Mouse (Mus musculus) layer of hippocampus, postnatal 36 days (tissue): ENCODE data around the gene Rasal1. TPM values are rescaled to one million over a fixed set of nuclear protein-coding genes. Genes with fewer than 3 reads are reported as not detected.
A peak's percentile ranks its signal among the peaks of the same experiment; 100 is the strongest.

ENCODE experiments used
- DNase-seq, 2 experiments: peaks; one replicate each; pipeline ENCODE4 v3.0.0; 2022
- total RNA-seq, 2 experiments: library from RNA; stranded (reverse); gene quantifications; 2 replicates each; pipeline ENCODE4 v1.2.3; 2021

The Rasal1 gene
- total RNA-seq, 2 experiments from 2014 or later = 91.6 to 92.0 TPM

DNA sequence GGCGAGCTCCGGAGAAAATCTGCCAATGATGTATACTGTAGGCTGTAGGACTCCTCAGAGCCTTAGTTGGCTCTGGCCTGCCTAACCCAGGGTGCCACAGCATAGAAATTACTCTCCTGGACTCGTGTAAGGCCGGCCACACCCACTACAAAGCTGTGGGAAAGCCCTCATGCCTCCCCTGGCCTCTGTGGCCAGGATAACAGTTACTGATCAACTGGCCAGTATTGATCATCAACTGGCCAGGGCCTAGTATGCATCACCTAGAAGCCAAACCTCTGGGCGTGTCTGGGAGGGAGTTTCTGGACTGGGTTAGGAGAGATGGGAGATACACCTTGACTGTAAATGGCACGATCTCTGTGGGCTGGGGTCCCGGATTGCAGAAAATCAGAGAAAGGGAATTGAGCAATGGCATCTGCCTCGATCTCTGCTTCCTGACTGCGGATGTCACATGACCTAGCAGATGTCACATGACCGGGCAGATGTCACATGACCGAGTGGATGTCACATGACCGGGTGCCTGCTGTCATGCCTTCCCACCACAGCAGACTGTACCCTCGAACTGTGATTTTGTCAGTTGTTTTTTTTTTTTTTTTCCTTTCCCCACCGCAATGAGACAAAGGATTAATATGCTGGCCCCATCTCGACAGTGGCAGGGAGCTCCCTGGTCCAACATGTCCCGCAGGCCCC is 47.6 kb downstream of the Rasal1 start:
- no peak for DNase-seq

DNA sequence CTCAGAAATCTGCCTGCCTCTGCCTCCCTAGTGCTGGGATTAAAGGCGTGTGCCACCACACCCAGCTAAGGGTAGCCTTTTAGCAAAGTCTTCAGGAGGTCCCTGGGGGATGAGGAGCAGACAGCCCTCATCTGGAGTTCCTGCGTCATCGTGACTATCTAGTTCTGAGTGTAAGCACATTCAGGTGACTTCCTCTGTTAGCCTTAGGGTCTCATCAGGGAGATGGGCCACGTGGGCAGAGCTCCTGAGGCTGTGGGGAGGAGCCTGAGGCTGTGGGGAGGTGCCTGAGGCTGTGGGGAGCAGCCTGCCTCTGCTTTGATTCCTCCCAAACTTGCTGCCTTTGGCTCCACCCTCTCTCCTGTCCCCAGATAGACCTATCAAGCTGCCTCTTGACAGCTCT is 48.3 kb downstream of the Rasal1 start:
- no peak for DNase-seq

DNA sequence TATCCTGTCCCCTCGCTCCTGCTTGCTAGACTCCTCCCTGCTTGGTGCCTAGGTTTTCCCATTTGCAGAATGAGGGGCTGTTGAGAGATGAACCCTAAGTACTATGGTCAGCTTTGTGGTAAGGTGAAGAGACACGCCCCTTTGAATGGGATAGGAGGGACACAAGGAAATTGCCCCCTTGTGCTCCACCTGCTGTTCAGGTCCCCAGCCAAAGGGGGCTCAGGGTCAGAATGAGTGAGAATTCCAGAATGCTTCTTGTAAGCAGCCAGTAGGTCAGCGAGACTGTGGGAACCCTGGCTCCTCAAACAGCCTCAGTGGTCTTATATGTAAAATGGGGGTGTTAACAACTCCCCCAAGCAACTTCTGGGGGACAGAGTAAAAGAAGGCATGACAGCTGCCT is 49.6 kb downstream of the Rasal1 start:
- DNase-seq = no peak

DNA sequence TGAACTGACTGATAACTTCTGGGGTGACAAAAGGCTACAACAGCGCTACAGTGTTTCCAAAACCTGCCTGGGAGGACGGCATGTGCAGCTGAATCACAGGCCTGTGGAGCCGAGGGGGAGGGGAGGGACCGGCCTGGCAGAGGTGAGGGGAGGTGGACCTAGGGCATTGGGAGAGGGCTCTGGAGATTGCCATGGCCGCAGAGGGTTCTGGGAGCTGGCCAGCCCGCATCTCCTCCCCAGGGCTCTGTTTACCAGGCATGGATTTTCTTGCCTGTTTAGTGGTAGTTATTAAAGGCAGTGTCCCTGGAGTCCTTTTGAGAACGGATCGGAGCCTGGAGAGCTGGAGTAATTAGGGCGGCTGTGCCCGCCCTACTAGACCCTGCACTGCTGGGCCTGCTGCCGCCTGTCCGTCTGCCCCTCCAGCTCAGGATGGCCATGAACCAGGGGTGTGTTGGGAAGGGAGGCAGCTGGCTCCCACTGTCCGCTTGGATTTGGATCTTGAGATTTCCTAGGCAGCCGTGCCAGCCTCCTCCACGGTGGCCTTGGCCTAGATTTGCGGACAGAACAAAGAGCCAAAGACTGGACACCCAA is 50.3 kb downstream of the Rasal1 start:
- peak in 1 of 2 experiments; percentile 71 for DNase-seq

DNA sequence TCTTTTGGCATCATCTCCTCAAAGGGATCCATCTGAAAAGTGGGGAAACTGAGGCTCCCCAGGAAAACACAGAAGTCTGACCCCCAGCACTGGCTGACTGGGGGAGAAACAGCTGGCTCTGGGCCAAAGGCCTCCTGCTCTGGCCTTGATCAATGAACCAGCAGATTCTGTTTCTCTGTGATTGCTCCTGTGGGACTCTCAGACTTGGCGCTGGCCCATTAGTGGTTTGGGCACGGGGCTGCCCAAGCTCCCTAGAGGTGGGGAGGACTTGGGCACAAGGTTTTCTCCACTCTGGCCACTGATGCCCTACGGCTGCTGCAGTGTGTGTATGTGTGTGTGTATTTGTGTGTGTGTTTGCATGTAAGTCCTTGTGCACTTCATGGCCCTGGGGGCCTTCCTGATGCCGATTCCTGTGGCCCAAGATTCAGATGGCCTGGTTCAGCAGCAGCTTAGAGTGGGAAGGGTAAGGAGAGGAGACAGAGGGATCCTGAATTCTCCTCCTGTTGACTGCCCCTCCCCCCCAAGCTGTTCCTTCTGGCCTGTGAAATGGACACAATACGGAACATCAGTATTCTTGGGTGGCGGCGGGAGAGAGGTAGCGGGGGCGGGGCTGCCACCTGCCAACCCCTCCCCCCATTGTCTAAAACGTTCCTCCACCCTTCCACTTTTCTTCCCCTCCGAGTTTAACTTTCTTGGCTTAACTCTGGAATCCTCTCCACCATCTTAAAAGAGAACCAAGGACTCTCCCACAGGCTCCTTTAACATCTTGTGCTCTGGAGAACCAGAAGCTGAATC is 52.6 kb downstream of the Rasal1 start:
- DNase-seq = no peak

GRCm38 (mm10) chr5:120702421-120702820 is 53.8 kb downstream of the Rasal1 start:
- DNase-seq = no peak

DNA sequence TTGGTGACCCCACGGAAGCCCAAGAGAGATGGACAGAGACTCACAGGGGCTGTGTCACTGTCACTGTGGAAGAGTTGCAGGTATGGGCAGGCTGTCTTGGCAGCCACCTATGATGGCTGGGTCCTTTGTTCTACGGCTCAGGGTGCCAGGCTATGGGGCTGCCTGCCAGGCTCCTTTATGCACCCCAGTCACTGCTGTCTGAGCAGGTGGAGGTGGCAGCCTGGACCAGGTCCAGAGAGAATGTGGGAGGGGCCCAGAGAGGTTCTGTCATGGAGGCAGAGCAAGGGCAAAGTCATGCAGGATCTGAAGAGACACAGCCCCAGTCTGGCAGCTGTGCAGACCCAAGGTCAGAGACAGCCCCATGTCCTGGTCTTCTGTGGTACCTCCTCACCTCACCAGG is 54.4 kb downstream of the Rasal1 start:
- DNase-seq = no peak

- no peak for DNase-seq
Measured at GRCm38 (mm10) chr5:120703660-120704059, 55.0 kb downstream of the Rasal1 start.

DNA sequence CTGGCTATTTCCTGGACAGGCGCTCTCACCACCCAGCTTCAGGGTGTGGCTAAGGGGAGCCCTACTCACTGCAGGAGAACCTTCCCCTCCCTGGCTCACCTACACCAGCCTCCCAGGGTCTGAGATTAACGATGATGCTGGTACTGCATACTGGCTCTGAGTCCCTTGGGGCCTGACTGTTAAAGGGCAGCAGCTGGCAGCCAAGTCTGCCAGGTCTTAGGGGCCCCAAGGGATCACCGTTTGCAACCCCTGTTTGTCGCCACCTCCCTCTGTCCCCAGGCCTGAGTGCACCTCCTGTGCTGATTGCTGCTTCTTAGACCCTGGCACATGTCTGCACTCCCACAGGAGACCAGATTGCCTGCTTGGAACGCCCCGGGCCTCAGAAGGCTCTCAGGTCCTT is 55.8 kb downstream of the Rasal1 start:
- DNase-seq = no peak

GRCm38 (mm10) chr5:120706541-120706940 is 57.9 kb downstream of the Rasal1 start:
- DNase-seq = peak in 1 of 2 experiments; percentile 40

DNA sequence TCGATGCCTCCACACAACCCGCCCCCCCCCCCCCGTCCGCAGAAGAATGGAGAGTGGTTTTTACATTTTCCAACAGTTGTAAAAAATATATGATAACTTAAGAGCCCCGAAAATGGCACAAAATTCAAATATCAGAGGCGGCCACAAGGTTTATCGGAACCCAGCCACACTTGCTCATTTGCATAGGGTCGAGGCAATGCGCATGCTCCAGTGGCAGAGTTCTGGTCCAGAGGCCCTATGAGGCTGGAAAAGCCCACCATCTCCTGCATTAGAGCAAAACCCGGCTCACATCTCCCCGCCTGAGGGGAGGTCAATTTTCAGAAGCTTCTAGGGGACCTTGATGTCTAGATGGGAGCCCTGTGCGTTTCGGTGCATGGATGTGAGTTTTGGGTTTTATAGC is 58.4 kb downstream of the Rasal1 start:
- no peak for DNase-seq

- peak; percentile 49 to 64 for DNase-seq
Measured at GRCm38 (mm10) chr5:120710161-120710825, 61.7 kb downstream of the Rasal1 start.

- peak in 1 of 2 experiments; percentile 42 for DNase-seq
Measured at GRCm38 (mm10) chr5:120710826-120711248, 62.2 kb downstream of the Rasal1 start.

DNA sequence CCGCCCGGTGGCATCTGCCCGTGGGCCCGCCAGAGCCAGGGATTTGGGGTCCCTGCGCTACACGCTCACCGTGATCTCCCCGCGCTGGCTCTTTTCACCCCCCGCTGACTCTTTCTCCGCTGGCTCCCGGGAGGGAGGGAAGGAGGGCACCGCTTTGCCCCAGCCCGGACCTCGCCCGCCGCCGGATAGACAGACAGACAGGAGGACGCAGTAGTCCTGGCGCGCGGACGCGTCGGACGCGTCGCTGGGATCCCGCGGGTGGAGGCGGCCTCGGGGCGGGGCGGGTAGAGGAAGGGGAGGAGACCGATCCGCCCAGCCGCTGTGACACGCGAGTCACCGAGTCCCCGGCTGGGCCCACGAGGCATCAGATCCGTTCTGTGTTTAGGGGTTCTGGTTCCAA is 62.8 kb downstream of the Rasal1 start:
- DNase-seq = peak; percentile 85 to 86

DNA sequence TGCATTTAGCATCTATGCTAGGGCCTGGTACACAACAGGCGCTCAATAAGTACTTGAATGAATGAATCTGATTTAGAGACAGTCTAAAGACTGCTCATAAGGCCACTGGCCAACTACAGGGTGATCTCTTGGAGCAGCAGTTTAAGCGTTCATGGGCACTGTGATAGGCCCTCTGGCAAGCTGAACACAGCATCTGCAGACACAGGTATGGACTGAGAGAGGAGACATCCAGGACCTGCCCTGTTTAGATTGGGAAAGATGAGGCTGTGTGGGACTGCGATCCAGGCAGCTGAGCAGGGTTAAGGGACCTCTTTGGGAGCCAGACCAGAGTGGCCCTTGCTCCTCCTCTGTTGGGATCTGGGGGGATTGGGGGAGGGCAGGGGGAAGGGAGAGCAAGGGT is 63.2 kb downstream of the Rasal1 start, which contains the start of gene Dtx1:
TSS of gene Dtx1 (minus strand) at position 101 of the 400 bp plus-strand sequence.
- DNase-seq = no peak

- peak in 1 of 2 experiments; percentile 37 for DNase-seq
Measured at GRCm38 (mm10) chr5:120712721-120713120, 64.1 kb downstream of the Rasal1 start.

DNA sequence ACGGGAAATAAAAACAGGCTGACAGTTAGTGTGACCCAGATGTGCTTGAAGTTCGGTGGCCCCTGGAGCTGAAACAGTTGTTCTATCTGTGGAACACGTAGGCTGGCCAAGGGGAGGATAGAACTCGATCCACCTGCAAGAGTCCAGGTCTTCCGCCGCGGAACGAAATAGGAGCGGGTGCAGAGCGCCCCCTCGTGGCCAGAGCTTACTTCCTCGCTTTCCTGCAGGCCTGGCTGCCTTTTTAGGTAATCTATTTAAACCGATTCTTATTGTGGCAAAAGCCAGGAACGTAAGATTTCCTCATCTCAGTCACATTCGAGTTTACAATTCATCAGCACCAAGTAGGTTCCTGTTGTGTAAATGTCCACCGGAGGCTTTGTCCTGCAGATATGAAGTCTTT is 65.7 kb downstream of the Rasal1 start:
- peak; percentile 75 to 80 for DNase-seq

- DNase-seq = peak in 1 of 2 experiments; percentile 45
Measured at GRCm38 (mm10) chr5:120717136-120717535, 68.5 kb downstream of the Rasal1 start.

DNA sequence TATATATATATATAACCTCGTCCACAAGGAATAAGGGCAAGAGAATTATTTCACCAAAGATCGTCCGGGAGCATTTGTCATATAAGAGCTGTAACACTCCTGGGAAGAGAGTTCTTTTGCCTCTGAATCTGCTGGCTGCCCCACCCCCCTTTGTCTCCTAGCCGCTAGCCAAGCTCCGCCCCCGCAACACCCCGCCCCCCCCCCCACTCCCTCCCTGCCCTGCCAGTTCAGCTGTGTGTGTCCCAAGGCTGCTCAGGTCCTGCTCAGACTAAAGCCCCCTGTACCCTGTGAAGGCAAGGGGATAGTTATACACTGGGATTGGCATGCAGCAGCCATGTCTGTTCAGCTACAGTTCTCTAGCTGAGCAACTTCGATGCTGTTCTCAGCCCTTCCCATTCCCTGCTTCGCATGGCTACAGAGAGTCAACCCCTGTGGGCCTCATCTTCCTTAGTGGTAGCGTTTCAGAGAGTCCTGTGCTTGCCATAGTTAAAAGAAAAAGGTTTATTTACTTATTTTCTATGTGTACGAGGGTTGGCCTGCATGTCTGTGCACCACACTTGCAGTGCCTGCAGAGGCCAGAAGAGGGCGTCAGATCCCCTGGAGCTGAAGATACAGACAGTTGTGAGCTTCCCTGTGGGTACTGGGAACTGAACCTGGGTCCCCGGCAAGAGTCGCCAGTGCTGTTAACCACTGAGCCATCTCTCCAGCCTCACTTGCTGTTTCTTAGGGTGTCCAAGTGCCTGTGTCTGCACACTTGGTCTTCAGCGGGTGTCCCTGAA is 70.2 kb downstream of the Rasal1 start:
- no peak for DNase-seq

GRCm38 (mm10) chr5:120721005-120721404 is 72.4 kb downstream of the Rasal1 start:
- DNase-seq = no peak

DNA sequence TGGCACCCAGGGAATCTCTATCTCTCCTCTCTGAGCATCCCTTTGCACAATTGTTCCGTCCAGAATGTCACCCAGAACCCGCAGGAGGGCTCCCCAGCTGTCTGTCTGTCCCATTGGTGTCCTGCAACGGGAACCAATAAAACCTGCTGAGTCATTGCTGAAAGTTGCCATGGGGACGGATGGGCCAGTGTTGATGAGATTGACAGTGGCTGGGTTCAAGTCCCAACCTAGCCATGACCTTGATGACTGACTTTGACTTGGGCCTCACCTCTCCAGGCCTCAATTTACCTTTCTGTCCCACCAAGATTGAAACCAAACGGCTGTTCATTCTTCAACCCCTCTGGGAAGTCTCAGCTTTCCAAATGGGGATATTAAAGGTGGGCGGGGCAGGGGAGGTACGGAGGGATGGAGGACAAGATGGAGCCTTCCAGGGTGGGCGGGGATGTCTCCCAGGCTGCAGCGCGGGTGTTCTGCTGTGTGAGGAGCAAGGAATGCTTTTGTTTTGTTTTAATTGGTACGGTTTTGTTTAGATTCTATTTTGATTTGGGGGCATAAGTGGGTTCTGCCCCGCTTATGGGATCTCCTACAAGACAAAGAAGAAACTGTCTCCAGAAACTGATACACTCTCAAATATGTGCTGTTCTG is 77.3 kb downstream of the Rasal1 start:
- DNase-seq = no peak
